Mouse (Mus musculus): Measurements from ENCODE around the gene Vwa3b. TPM values are rescaled to one million over a fixed set of nuclear protein-coding genes. Genes with fewer than 3 reads are reported as not detected.

Vwa3b gene
- total RNA-seq, 1 experiment, result 17.5 TPM

DNA sequence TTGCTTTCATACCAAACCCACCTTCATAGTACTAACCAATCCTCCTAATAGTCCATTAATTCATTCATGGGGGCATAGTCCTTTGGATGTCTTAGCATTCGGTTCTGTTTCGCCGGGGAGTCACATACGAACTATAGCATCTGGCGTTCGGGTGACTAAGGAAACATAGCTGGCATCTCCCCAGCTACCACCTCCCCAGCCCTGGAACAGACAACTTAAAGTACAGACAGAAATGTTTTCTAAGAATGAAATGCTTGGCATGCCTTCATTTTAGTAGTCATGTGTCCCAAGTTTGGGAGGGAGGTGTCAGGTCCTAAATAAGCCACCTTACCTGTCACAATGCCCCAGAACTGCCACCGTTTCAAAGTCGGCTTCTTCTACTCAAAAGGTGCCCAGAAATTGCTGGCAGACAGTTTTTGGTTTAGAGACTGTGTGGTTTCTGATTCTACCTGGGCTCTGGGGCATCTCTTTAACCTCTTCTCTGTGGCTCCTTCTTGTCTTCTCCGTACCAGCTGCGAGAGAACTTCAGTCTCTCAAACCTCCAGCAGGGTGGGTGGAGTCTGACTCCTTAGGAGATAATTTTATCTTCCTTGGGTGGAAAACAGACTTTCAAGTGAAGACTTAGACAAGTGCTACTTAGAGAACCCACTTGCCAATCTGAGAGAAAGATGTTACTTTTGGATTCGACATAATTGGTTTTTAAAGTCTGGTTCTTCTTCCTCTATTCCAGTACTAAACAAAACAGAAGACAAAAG, 39.4 kb downstream of the Vwa3b start:
- TF ChIP-seq ZNF384 (IDR thresholded peaks at IDR 0.05; ENCODE audit: low read depth, low read length) (no peak), HCFC1 (IDR thresholded peaks at IDR 0.05; ENCODE audit: borderline replicate concordance, insufficient read depth, low read length) (no peak)
- in situ Hi-C loops (cut with MboI; ENCODE audit: low sequenced_read_pairs in 2 of 2, unreplicated experiment in 2 of 2), result no loop called here
- H3K9ac ChIP-seq (ENCODE audit: insufficient read depth, low read depth, low read length, poor library complexity, severe bottlenecking), result no peak overlapping the region
- no peak overlapping the region for H3K4me3 ChIP-seq (ENCODE audit: insufficient read depth in 1 of 2, low read depth in 1 of 2, low read length in 2 of 2, poor library complexity in 1 of 2, severe bottlenecking in 1 of 2)
- peaks cover 0 to 3% of the 10 kb centered on the region in 2 experiments; a peak in 1 of 4 replicates for H3K4me1 ChIP-seq (ENCODE audit: control insufficient read depth in 2 of 2, insufficient read depth in 2 of 2, low read length in 2 of 2, poor library complexity in 1 of 2)
- H3K9me3 ChIP-seq (ENCODE audit: control insufficient read depth, insufficient read depth, low read depth, low read length), result no peaks in the 10 kb centered on the region
- no peak overlapping the region for H3K27ac ChIP-seq (ENCODE audit: insufficient read depth, low read depth, low read length, poor library complexity, severe bottlenecking)
- no peaks in the 10 kb centered on the region for H3K36me3 ChIP-seq (ENCODE audit: control insufficient read depth, insufficient read depth, low read length, poor library complexity, severe bottlenecking)
- DNase-seq (ENCODE audit: low read depth, low spot score), result no peak

DNA sequence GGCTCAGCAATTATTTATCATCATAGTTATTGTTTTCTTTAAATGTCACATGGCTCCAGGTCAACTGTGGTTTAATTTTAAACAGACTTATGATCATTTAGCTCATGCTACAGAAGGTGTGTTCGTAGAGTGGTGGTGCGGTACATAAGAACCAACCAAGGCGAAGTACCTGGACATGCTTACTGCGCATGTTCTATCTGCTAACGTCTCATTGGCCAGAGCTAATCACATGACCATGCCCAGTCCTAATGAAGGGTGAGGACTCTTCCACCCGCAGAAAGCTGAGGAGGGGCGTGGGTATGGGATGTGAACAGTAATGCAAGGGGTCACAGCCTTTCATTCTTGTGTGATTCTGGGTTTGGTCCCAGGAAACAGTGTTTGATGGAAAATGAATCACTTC, 49.4 kb downstream of the Vwa3b start:
- no peak overlapping the region for H3K27ac ChIP-seq (ENCODE audit: insufficient read depth, low read depth, low read length, poor library complexity, severe bottlenecking)
- no peaks in the 10 kb centered on the region for H3K36me3 ChIP-seq (ENCODE audit: control insufficient read depth, insufficient read depth, low read length, poor library complexity, severe bottlenecking)
- peaks cover 2 to 20% of the 10 kb centered on the region in 2 experiments; a peak in 3 of 4 replicates for H3K4me1 ChIP-seq (ENCODE audit: control insufficient read depth in 2 of 2, insufficient read depth in 2 of 2, low read length in 2 of 2, poor library complexity in 1 of 2)
- no peaks in the 10 kb centered on the region for H3K9me3 ChIP-seq (ENCODE audit: control insufficient read depth, insufficient read depth, low read depth, low read length)
- DNase-seq (ENCODE audit: low read depth, low spot score), result no peak
- no peak overlapping the region for H3K4me3 ChIP-seq (ENCODE audit: insufficient read depth in 1 of 2, low read depth in 1 of 2, low read length in 2 of 2, poor library complexity in 1 of 2, severe bottlenecking in 1 of 2)
- in situ Hi-C loops (cut with MboI; ENCODE audit: low sequenced_read_pairs in 2 of 2, unreplicated experiment in 2 of 2), result no loop called here
- no peak overlapping the region for H3K9ac ChIP-seq (ENCODE audit: insufficient read depth, low read depth, low read length, poor library complexity, severe bottlenecking)
- no peak for TF ChIP-seq MAFK (IDR thresholded peaks at IDR 0.05; ENCODE audit: insufficient read depth, low read depth, low read length)
- no peak for TF ChIP-seq HCFC1 (IDR thresholded peaks at IDR 0.05; ENCODE audit: borderline replicate concordance, insufficient read depth, low read length)
- no peak for TF ChIP-seq CHD2 (IDR thresholded peaks at IDR 0.05; ENCODE audit: low read depth, low read length)
- TF ChIP-seq ZC3H11A (IDR thresholded peaks at IDR 0.05; ENCODE audit: borderline replicate concordance, low read depth, low read length), result no peak
- no peak for TF ChIP-seq ZNF384 (IDR thresholded peaks at IDR 0.05; ENCODE audit: low read depth, low read length)

DNA sequence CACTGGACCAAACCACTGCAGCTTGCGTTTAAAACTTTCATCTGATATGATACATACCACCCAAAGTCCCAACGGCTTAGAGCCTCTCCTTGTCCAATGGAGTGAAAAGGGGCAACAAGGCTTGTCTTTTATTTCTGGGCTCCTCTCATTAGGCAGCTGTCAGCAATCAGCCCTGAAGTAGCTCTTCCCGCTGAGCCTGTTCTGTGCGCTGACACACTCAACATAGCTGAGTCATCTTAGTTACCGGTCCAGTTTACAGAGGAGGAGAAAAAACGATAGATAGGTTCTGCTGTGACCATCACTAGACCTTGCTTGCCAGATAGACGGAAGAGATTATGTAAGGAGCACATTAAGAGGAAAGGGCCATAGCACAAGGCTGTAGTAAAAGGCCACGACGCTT, 50.9 kb downstream of the Vwa3b start:
- Histone ChIP-seq H3K36me3 (ENCODE audit: control insufficient read depth, insufficient read depth, low read length, poor library complexity, severe bottlenecking) (no peaks in the 10 kb centered on the region), H3K4me3 (ENCODE audit: insufficient read depth in 1 of 2, low read depth in 1 of 2, low read length in 2 of 2, poor library complexity in 1 of 2, severe bottlenecking in 1 of 2) (no peak overlapping the region), H3K9me3 (ENCODE audit: control insufficient read depth, insufficient read depth, low read depth, low read length) (no peaks in the 10 kb centered on the region), H3K4me1 (ENCODE audit: control insufficient read depth in 2 of 2, insufficient read depth in 2 of 2, low read length in 2 of 2, poor library complexity in 1 of 2) (peaks cover 2 to 25% of the 10 kb centered on the region in 2 experiments; a peak in 3 of 4 replicates), H3K9ac (ENCODE audit: insufficient read depth, low read depth, low read length, poor library complexity, severe bottlenecking) (no peak overlapping the region), H3K27ac (ENCODE audit: insufficient read depth, low read depth, low read length, poor library complexity, severe bottlenecking) (no peak overlapping the region)
- no peak for TF ChIP-seq CHD2 (IDR thresholded peaks at IDR 0.05; ENCODE audit: low read depth, low read length)
- TF ChIP-seq MAFK (IDR thresholded peaks at IDR 0.05; ENCODE audit: insufficient read depth, low read depth, low read length), result 0 out of 2 replicates have a peak, but pooled peaks have one; percentile 28
- DNase-seq (ENCODE audit: low read depth, low spot score), result no peak
- in situ Hi-C loops (cut with MboI; ENCODE audit: low sequenced_read_pairs in 2 of 2, unreplicated experiment in 2 of 2), result no loop called here

DNA sequence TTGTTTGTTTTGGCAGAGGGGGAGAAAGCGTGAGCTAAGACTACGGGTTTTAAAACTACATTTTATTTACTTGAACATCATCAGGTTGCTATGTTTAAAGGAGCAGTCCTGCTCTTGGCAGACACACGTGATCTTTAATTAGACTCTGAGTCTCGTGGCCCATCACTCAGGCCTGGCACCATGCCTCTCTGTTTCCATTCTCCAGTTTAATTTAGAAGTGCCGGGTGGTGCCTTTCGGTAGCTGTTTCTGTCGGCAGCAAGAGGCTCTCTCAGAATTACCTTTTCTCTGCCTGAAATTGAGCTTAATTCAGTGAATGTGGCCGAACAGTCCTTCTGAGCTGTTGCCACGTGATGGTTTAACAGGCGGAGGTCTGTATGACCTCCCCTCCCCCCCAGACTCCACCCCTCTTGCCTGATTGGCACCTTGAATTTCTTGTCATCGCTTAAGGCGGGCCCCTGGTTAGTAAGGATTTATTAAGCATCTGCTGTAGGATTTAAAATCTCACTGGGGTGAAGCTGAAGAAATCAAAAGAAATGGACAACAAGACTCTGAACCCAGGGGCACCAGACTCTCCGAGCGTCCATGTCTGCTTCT, 51.7 kb downstream of the Vwa3b start:
- no peak for TF ChIP-seq MAFK (IDR thresholded peaks at IDR 0.05; ENCODE audit: insufficient read depth, low read depth, low read length)
- TF ChIP-seq CHD2 (IDR thresholded peaks at IDR 0.05; ENCODE audit: low read depth, low read length), result 0 out of 2 replicates have a peak, but pooled peaks have one; percentile 10
- no peak for TF ChIP-seq HCFC1 (IDR thresholded peaks at IDR 0.05; ENCODE audit: borderline replicate concordance, insufficient read depth, low read length)
- no peak for TF ChIP-seq ZNF384 (IDR thresholded peaks at IDR 0.05; ENCODE audit: low read depth, low read length)
- peaks cover 2 to 29% of the 10 kb centered on the region in 2 experiments; a peak in 3 of 4 replicates for H3K4me1 ChIP-seq (ENCODE audit: control insufficient read depth in 2 of 2, insufficient read depth in 2 of 2, low read length in 2 of 2, poor library complexity in 1 of 2)
- no peak overlapping the region for H3K4me3 ChIP-seq (ENCODE audit: insufficient read depth in 1 of 2, low read depth in 1 of 2, low read length in 2 of 2, poor library complexity in 1 of 2, severe bottlenecking in 1 of 2)
- in situ Hi-C loops (cut with MboI; ENCODE audit: low sequenced_read_pairs in 2 of 2, unreplicated experiment in 2 of 2), result no loop called here
- no peaks in the 10 kb centered on the region for H3K9me3 ChIP-seq (ENCODE audit: control insufficient read depth, insufficient read depth, low read depth, low read length)
- no peaks in the 10 kb centered on the region for H3K36me3 ChIP-seq (ENCODE audit: control insufficient read depth, insufficient read depth, low read length, poor library complexity, severe bottlenecking)
- no peak overlapping the region for H3K9ac ChIP-seq (ENCODE audit: insufficient read depth, low read depth, low read length, poor library complexity, severe bottlenecking)
- DNase-seq (ENCODE audit: low read depth, low spot score), result no peak
- H3K27ac ChIP-seq (ENCODE audit: insufficient read depth, low read depth, low read length, poor library complexity, severe bottlenecking), result no peak overlapping the region

All from ES-E14 (cell line).